Mouse (Mus musculus) CH12.LX (cell line): ENCODE data around the gene Tmc3. TPM values are rescaled to one million over a fixed set of nuclear protein-coding genes. Genes with fewer than 3 reads are reported as not detected.
A peak's percentile ranks its signal among the peaks of the same experiment; 100 is the strongest.

Experiments used
- DNase-seq: peaks from one replicate; pipeline ENCODE4 v3.0.0-alpha.2; 2013; ENCODE audit errors: extremely low read depth
- H3K27ac ChIP-seq: 2 replicates; pipeline ENCODE4 v1.5.1; 2012; ENCODE audit warnings: low read depth, mild to moderate bottlenecking, control low read depth, moderate library complexity; ENCODE audit not compliant: insufficient read depth
- H3K27me3 ChIP-seq: replicated peaks from 2 replicates; pipeline ENCODE3; 2012; ENCODE audit warnings: inconsistent platforms
- H3K36me3 ChIP-seq, 2 experiments: replicated peaks in 1 of 2; 2 replicates each; pipeline versions ENCODE3 to v1.6.1; 2012; ENCODE audit warnings: inconsistent platforms in 1 of 2, low read length in 1 of 2, mild to moderate bottlenecking in 1 of 2, mixed read lengths in 1 of 2, moderate library complexity in 1 of 2; ENCODE audit not compliant: control insufficient read depth in 1 of 2, insufficient read depth in 1 of 2
- H3K4me1 ChIP-seq, 2 experiments: 2 replicates each; pipeline ENCODE4 v1.6.1; 2012; ENCODE audit warnings: inconsistent platforms in 1 of 2, moderate library complexity in 1 of 2; ENCODE audit not compliant: insufficient read depth in 2 of 2, control insufficient read depth in 1 of 2
- H3K4me2 ChIP-seq: 2 replicates; pipeline ENCODE4 v1.6.1; 2012; ENCODE audit warnings: low read depth, mild to moderate bottlenecking, control low read depth; ENCODE audit not compliant: poor library complexity, insufficient read depth, severe bottlenecking
- H3K4me3 ChIP-seq, 3 experiments: fragments of 150-350 bp in 1 of 3; sonication (generic) in 1 of 3; replicated peaks in 1 of 3; 2 replicates each; pipeline versions ENCODE3 to v1.5.1; 2011 to 2012; ENCODE audit warnings: low read depth in 2 of 3, low read length in 2 of 3, mild to moderate bottlenecking in 2 of 3, moderate library complexity in 2 of 3, control low read depth in 1 of 3, improper control_type of control experiment in 1 of 3, inconsistent platforms in 1 of 3, mixed read lengths in 1 of 3; ENCODE audit not compliant: poor library complexity in 1 of 3
- H3K79me2 ChIP-seq: replicated peaks from 2 replicates; pipeline ENCODE4 v1.6.1; 2012; ENCODE audit warnings: mild to moderate bottlenecking, moderate library complexity; ENCODE audit not compliant: control insufficient read depth, poor library complexity, insufficient read depth, severe bottlenecking; ENCODE audit errors: extremely low read depth
- H3K9ac ChIP-seq: 2 replicates; pipeline ENCODE4 v1.6.1; 2012; ENCODE audit warnings: low read depth, mild to moderate bottlenecking, control low read depth, moderate library complexity; ENCODE audit not compliant: insufficient read depth
- H3K9me3 ChIP-seq: replicated peaks from 2 replicates; pipeline ENCODE3; 2012; ENCODE audit warnings: low read length, inconsistent platforms, mixed read lengths
- BHLHE40 ChIP-seq: IDR thresholded peaks from 2 replicates; pipeline ENCODE4 v1.6.1; 2011; ENCODE audit warnings: mild to moderate bottlenecking, low read depth, low read length, improper control_type of control experiment
- CHD2 ChIP-seq: IDR thresholded peaks from 2 replicates; pipeline ENCODE4 v1.6.1; 2011; ENCODE audit warnings: low read length, improper control_type of control experiment
- CTCF ChIP-seq, 2 experiments: IDR thresholded peaks in 1 of 2; conservative IDR thresholded peaks in 1 of 2; 2 replicates each; pipeline ENCODE4 v1.5.1; 2011 to 2012; ENCODE audit warnings: low read depth in 2 of 2, low read length in 2 of 2, improper control_type of control experiment in 1 of 2, inconsistent platforms in 1 of 2, mild to moderate bottlenecking in 1 of 2, moderate library complexity in 1 of 2
- ELF1 ChIP-seq: IDR thresholded peaks from 2 replicates; pipeline ENCODE4 v1.6.1; 2014; ENCODE audit warnings: low read depth, mild to moderate bottlenecking, inconsistent platforms, low read length, improper control_type of control experiment
- EP300 ChIP-seq: IDR thresholded peaks from 2 replicates; pipeline ENCODE4 v1.6.1; 2011; ENCODE audit warnings: low read length, improper control_type of control experiment
- GABPA ChIP-seq: IDR thresholded peaks from 2 replicates; pipeline ENCODE4 v1.6.1; 2012; ENCODE audit warnings: low read depth, low read length, improper control_type of control experiment, inconsistent platforms; ENCODE audit not compliant: insufficient replicate concordance
- JUN ChIP-seq: IDR thresholded peaks from 2 replicates; pipeline ENCODE4 v1.6.1; 2011; ENCODE audit warnings: low read depth, mild to moderate bottlenecking, low read length, improper control_type of control experiment, moderate library complexity; ENCODE audit not compliant: insufficient read depth
- MAFK ChIP-seq: IDR thresholded peaks from 2 replicates; pipeline ENCODE4 v1.6.1; 2011; ENCODE audit warnings: low read length, improper control_type of control experiment; ENCODE audit not compliant: insufficient replicate concordance
- MEF2A ChIP-seq: IDR thresholded peaks from 2 replicates; pipeline ENCODE4 v1.6.1; 2014; ENCODE audit warnings: low read depth, mild to moderate bottlenecking, inconsistent platforms, low read length, improper control_type of control experiment, borderline replicate concordance
- MXI1 ChIP-seq: IDR thresholded peaks from 2 replicates; pipeline ENCODE4 v1.6.1; 2011; ENCODE audit warnings: mild to moderate bottlenecking, low read depth, low read length, improper control_type of control experiment
- MYC ChIP-seq: IDR thresholded peaks from 2 replicates; pipeline ENCODE4 v1.6.1; 2011; ENCODE audit warnings: low read depth, mild to moderate bottlenecking, improper control_type of control experiment, low read length
- NRF1 ChIP-seq: IDR thresholded peaks from 2 replicates; pipeline ENCODE4 v1.6.1; 2014; ENCODE audit warnings: low read depth, mild to moderate bottlenecking, inconsistent platforms, low read length, improper control_type of control experiment, moderate library complexity
- POLR2A ChIP-seq: IDR thresholded peaks from 2 replicates; pipeline ENCODE4 v1.6.1; 2011; ENCODE audit warnings: low read depth, mild to moderate bottlenecking, improper control_type of control experiment, low read length
- POLR2AphosphoS2 ChIP-seq: IDR thresholded peaks from 2 replicates; pipeline ENCODE4 v1.6.1; 2011; ENCODE audit warnings: low read depth, low read length, improper control_type of control experiment
- RAD21 ChIP-seq: IDR thresholded peaks from 2 replicates; pipeline ENCODE4 v1.6.1; 2011; ENCODE audit warnings: low read depth, mild to moderate bottlenecking, low read length, improper control_type of control experiment, moderate library complexity
- RCOR1 ChIP-seq: conservative IDR thresholded peaks from 2 replicates; pipeline ENCODE4 v1.6.1; 2012; ENCODE audit warnings: low read depth, mild to moderate bottlenecking, inconsistent platforms, low read length, improper control_type of control experiment
- SIN3A ChIP-seq: IDR thresholded peaks from 2 replicates; pipeline ENCODE4 v1.6.1; 2012; ENCODE audit warnings: low read length, improper control_type of control experiment, inconsistent platforms
- SMC3 ChIP-seq: IDR thresholded peaks from 2 replicates; pipeline ENCODE4 v1.6.1; 2011; ENCODE audit warnings: low read depth, low read length, improper control_type of control experiment
- TBP ChIP-seq: conservative IDR thresholded peaks from 2 replicates; pipeline ENCODE4 v1.6.1; 2011; ENCODE audit warnings: low read depth, low read length, improper control_type of control experiment
- UBTF ChIP-seq: IDR thresholded peaks from 2 replicates; pipeline ENCODE4 v1.6.1; 2012; ENCODE audit warnings: low read depth, mild to moderate bottlenecking, inconsistent platforms, low read length, improper control_type of control experiment, moderate library complexity
- USF2 ChIP-seq: conservative IDR thresholded peaks from 2 replicates; pipeline ENCODE4 v1.6.1; 2011; ENCODE audit warnings: low read depth, low read length, improper control_type of control experiment
- ZC3H11A ChIP-seq: IDR thresholded peaks from 2 replicates; pipeline ENCODE4 v1.6.1; 2012; ENCODE audit warnings: low read depth, mild to moderate bottlenecking, inconsistent platforms, low read length, improper control_type of control experiment
- ZMIZ1 ChIP-seq: IDR thresholded peaks from 2 replicates; pipeline ENCODE4 v1.6.1; 2012; ENCODE audit warnings: low read depth, mild to moderate bottlenecking, inconsistent platforms, low read length, improper control_type of control experiment
- dilution Hi-C: fragments of 300-500 bp; cut with MboI; formaldehyde crosslinking; loops from 2 replicates; pipeline ENCODE4 v1.14.3; 2020; ENCODE audit warnings: low sequenced_read_pairs; ENCODE audit not compliant: extremely low pct_unique_long_range_greater_than_20kb, extremely low pct_ligation_motif_present
- in situ Hi-C: fragments of 300-500 bp; cut with MboI; formaldehyde crosslinking; loops from 3 replicates; pipeline ENCODE4 v1.14.3; 2019; ENCODE audit warnings: low sequenced_read_pairs, low pct_ligation_motif_present, low pct_unique_long_range_greater_than_20kb, mixed read lengths
- polyA plus RNA-seq: library from polyadenylated mRNA; unstranded; fragments of >175 nt; gene quantifications from 2 replicates; pipeline ENCODE4 v1.2.1, GENCODE M21; 2012; ENCODE audit warnings: low read depth; ENCODE audit not compliant: insufficient read length
- total RNA-seq, 2 experiments: library from RNA; depleted of rRNA; stranded (reverse); fragments of 300-350 nt in 1 of 2; fragments of >200 nt in 1 of 2; gene quantifications; 2 replicates each; pipeline ENCODE4 v1.2.3; 2012 to 2014

Tmc3 gene
- total and polyA plus RNA-seq, 3 experiments: 1.2 to 3.0 (median 2.2) TPM

GRCm38 (mm10) chr7:83627369-83627768 is 42.6 kb downstream of the Tmc3 start:
- Histone ChIP-seq H3K4me2 (no peak overlapping the region), H3K4me3 (no peak overlapping the region)
- dilution Hi-C loops: no loop called here

GRCm38 (mm10) chr7:83631073-83631827 is 46.5 kb downstream of the Tmc3 start:
- peaks cover 6 to 58% of the 10 kb centered on the region in 2 experiments; a peak in 3 of 4 replicates for H3K4me1 ChIP-seq

More at GRCm38 (mm10) chr7:83627369-83627768, 42.6 kb downstream of the Tmc3 start:
- Histone ChIP-seq H3K27me3 (no peaks in the 10 kb centered on the region), H3K79me2 (peaks cover 5% of the 10 kb centered on the region; the same call in 1 of the 2 replicates), H3K27ac (no peak overlapping the region), H3K4me1 (peaks cover 2 to 28% of the 10 kb centered on the region in 2 experiments; a peak in 3 of 4 replicates), H3K9me3 (no peaks in the 10 kb centered on the region), H3K9ac (no peak overlapping the region), H3K36me3 (peaks cover 8 to 45% of the 10 kb centered on the region in 2 experiments)
- no peak for TF ChIP-seq POLR2AphosphoS2
- TF ChIP-seq CTCF (conservative IDR thresholded peaks at IDR 0.05 in 1 of 2, IDR thresholded peaks at IDR 0.05 in 1 of 2; ENCODE audit: low read depth in 2 of 2, low read length in 2 of 2): no peak
- no peak for TF ChIP-seq SIN3A
- TF ChIP-seq RCOR1: no peak
- TF ChIP-seq SMC3: no peak
- no peak for TF ChIP-seq ZC3H11A
- TF ChIP-seq MEF2A: no peak
- no peak for TF ChIP-seq ELF1
- TF ChIP-seq TBP: no peak
- TF ChIP-seq MXI1: no peak
- TF ChIP-seq NRF1: no peak
- no peak for TF ChIP-seq BHLHE40
- no peak for TF ChIP-seq MAFK
- no peak for TF ChIP-seq RAD21
- TF ChIP-seq GABPA: no peak
- TF ChIP-seq JUN: no peak
- no peak for TF ChIP-seq UBTF
- TF ChIP-seq, all 38 proteins: peak for 0
- in situ Hi-C loops: no loop called here
- no peak for DNase-seq

More at GRCm38 (mm10) chr7:83631073-83631827, 46.5 kb downstream of the Tmc3 start:
- peak overlapping the region; percentile 67 for H3K4me2 ChIP-seq
- in situ Hi-C loops (no loop called here), dilution Hi-C loops (no loop called here)
- peak overlapping the region; percentile 36 for H3K9ac ChIP-seq
- peaks cover 30% of the 10 kb centered on the region for H3K79me2 ChIP-seq
- H3K4me3 ChIP-seq: peak overlapping the region; percentile 47 to 94 (median 82)
- no peak overlapping the region for H3K27ac ChIP-seq
- no peaks in the 10 kb centered on the region for H3K27me3 ChIP-seq
- DNase-seq: no peak
- TF ChIP-seq GABPA (no peak), POLR2A (no peak), CHD2 (no peak), SIN3A (no peak), EP300 (no peak), ELF1 (no peak), MYC (no peak), USF2 (no peak), JUN (no peak), UBTF (no peak), ZMIZ1 (no peak)
- no peaks in the 10 kb centered on the region for H3K9me3 ChIP-seq
- peaks cover 18 to 39% of the 10 kb centered on the region in 2 experiments for H3K36me3 ChIP-seq
